Mouse (Mus musculus): Measurements from ENCODE around the gene Ppp1cb. TPM values are rescaled to one million over a fixed set of nuclear protein-coding genes. Genes with fewer than 3 reads are reported as not detected.

The Ppp1cb gene
- polyA plus RNA-seq, 1 experiment from 2014 or later: 159 TPM

DNA sequence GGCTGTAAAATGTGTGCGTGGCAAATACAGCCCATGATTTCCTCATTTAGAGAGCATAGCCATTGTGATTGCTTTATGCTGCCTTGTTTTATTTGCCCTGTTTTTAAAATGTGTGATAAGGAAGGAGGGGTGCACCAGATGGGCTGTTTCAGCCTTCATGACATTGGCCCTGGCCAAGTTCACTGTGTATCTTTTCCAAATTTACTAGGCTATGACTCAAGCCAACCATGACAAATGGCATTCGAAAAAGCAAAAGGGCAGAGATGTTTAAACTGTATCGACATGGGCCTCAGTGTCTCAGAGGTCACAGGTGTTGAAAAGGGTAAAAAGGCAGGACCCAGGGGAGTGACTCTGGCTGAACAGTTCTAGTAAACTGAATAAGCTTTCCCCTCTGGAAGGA lies 17.3 kb upstream of the Ppp1cb start:
- Histone ChIP-seq H3K9me3 (ENCODE audit: low read length) (no peaks in the 10 kb centered on the region), H3K9ac (replicated peaks; ENCODE audit: low read depth) (no peak overlapping the region), H3K4me1 (ENCODE audit: insufficient read depth, low read depth, low read length) (no peaks in the 10 kb centered on the region), H3K4me3 (ENCODE audit: low read depth, low read length) (no peak overlapping the region), H3K4me2 (replicated peaks; ENCODE audit: low read depth, low read length) (no peak overlapping the region), H3K36me3 (ENCODE audit: insufficient read depth, low read length) (no peaks in the 10 kb centered on the region), H3K27me3 (replicated peaks; ENCODE audit: insufficient read depth, low read length) (no peaks in the 10 kb centered on the region), H3K27ac (ENCODE audit: low read length) (no peak overlapping the region)
- peak; percentile 44 for DNase-seq (ENCODE audit: low spot score)
- peak; percentile 43 for ATAC-seq
- TF ChIP-seq EP300 (IDR thresholded peaks at IDR 0.05) (no peak), CTCF (IDR thresholded peaks at IDR 0.05) (no peak)
- 40% methylated on average over 3 of the region's 3 CpGs for WGBS

- no peak overlapping the region for H3K9ac ChIP-seq (replicated peaks; ENCODE audit: low read depth)
- peak; percentile 19 for DNase-seq (ENCODE audit: low spot score)
These were observed 16.6 kb upstream of the Ppp1cb start for GRCm38 (mm10) chr5:32441992-32442575.

DNA sequence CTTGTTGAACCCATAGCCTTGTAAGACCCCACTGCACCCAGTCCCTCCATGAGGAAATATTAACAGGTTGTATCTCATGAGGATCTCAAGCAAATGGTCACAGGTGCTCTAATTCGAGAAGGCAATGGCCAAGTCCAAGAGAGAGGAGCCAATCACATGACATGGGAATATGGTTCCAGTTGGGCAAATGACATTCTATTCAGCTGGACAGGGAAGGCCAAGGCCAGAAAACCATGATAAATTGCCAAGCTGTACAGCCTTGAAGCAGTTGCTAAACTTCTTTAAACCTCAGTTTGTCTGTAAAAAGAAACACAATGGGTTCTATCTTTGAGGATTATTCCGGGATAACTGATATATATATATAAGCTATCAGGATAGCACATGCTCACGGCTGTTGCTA lies 14.7 kb upstream of the Ppp1cb start:
- H3K36me3 ChIP-seq (ENCODE audit: insufficient read depth, low read length): no peaks in the 10 kb centered on the region
- H3K9me3 ChIP-seq (ENCODE audit: low read length): no peaks in the 10 kb centered on the region
- no peak overlapping the region for H3K4me2 ChIP-seq (replicated peaks; ENCODE audit: low read depth, low read length)
- no peak overlapping the region for H3K27ac ChIP-seq (ENCODE audit: low read length)
- H3K4me1 ChIP-seq (ENCODE audit: insufficient read depth, low read depth, low read length): no peaks in the 10 kb centered on the region
- no peak overlapping the region for H3K9ac ChIP-seq (replicated peaks; ENCODE audit: low read depth)
- DNase-seq (ENCODE audit: low spot score) (no peak), ATAC-seq (no peak)
- H3K27me3 ChIP-seq (replicated peaks; ENCODE audit: insufficient read depth, low read length): no peaks in the 10 kb centered on the region
- TF ChIP-seq EP300 (IDR thresholded peaks at IDR 0.05) (no peak), CTCF (IDR thresholded peaks at IDR 0.05) (no peak)
- no peak overlapping the region for H3K4me3 ChIP-seq (ENCODE audit: low read depth, low read length)
- 86% methylated on average over 3 of the region's 3 CpGs for WGBS

More at GRCm38 (mm10) chr5:32441992-32442575, 16.6 kb upstream of the Ppp1cb start:
- no peak overlapping the region for H3K4me2 ChIP-seq (replicated peaks; ENCODE audit: low read depth, low read length)
- no peak for TF ChIP-seq EP300 (IDR thresholded peaks at IDR 0.05)
- TF ChIP-seq CTCF (IDR thresholded peaks at IDR 0.05): no peak
- H3K27me3 ChIP-seq (replicated peaks; ENCODE audit: insufficient read depth, low read length): no peaks in the 10 kb centered on the region
- ATAC-seq: no peak
- no peaks in the 10 kb centered on the region for H3K36me3 ChIP-seq (ENCODE audit: insufficient read depth, low read length)
- no peak overlapping the region for H3K27ac ChIP-seq (ENCODE audit: low read length)
- no peaks in the 10 kb centered on the region for H3K4me1 ChIP-seq (ENCODE audit: insufficient read depth, low read depth, low read length)
- no peak overlapping the region for H3K4me3 ChIP-seq (ENCODE audit: low read depth, low read length)
- H3K9me3 ChIP-seq (ENCODE audit: low read length): no peaks in the 10 kb centered on the region
- 80% methylated on average over 4 of the region's 4 CpGs for WGBS

DNA sequence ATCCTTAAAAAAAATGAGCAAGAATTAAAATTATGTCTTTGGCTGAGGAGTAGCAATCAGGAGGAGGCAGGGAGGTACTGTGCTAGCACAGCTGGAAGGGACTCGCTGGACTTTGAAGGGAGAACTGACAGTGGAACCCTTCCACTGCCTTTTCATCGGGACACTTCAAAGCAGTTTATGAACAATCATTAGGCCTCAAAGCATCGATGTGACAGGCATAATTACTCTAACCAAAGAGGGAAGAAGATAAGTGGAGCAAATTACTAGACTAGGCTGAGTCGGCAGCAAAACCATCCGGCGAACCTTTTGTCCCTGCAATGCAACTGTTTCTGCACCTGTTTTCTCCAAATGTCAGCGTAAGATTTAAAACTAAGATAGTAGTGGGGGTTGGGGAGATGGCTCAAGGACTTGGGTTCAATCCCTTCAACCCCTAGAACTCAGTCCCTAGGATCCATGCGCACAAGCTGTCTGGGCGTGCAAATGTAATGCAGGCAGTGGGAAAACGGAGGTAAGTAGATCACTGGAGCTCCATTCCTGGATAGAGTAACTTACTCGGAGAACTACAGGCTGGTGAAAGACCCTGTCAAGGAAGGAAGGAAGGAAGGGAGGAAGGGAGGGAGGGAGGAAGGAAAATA lies 13.2 kb upstream of the Ppp1cb start:
- H3K36me3 ChIP-seq (ENCODE audit: insufficient read depth, low read length): no peaks in the 10 kb centered on the region
- no peak overlapping the region for H3K9ac ChIP-seq (replicated peaks; ENCODE audit: low read depth)
- DNase-seq (ENCODE audit: low spot score): no peak
- H3K4me1 ChIP-seq (ENCODE audit: insufficient read depth, low read depth, low read length): no peaks in the 10 kb centered on the region
- no peak overlapping the region for H3K27ac ChIP-seq (ENCODE audit: low read length)
- no peak overlapping the region for H3K4me2 ChIP-seq (replicated peaks; ENCODE audit: low read depth, low read length)
- H3K4me3 ChIP-seq (ENCODE audit: low read depth, low read length): no peak overlapping the region
- no peaks in the 10 kb centered on the region for H3K27me3 ChIP-seq (replicated peaks; ENCODE audit: insufficient read depth, low read length)
- H3K9me3 ChIP-seq (ENCODE audit: low read length): no peaks in the 10 kb centered on the region
- WGBS: 66% methylated on average over 11 of the region's 11 CpGs
- TF ChIP-seq EP300 (IDR thresholded peaks at IDR 0.05): no peak
- no peak for TF ChIP-seq CTCF (IDR thresholded peaks at IDR 0.05)
- ATAC-seq: no peak

GRCm38 (mm10) chr5:32446394-32446793 lies 12.2 kb upstream of the Ppp1cb start:
- H3K36me3 ChIP-seq (ENCODE audit: insufficient read depth, low read length): no peaks in the 10 kb centered on the region
- no peak overlapping the region for H3K4me2 ChIP-seq (replicated peaks; ENCODE audit: low read depth, low read length)
- no peak for ATAC-seq

DNA sequence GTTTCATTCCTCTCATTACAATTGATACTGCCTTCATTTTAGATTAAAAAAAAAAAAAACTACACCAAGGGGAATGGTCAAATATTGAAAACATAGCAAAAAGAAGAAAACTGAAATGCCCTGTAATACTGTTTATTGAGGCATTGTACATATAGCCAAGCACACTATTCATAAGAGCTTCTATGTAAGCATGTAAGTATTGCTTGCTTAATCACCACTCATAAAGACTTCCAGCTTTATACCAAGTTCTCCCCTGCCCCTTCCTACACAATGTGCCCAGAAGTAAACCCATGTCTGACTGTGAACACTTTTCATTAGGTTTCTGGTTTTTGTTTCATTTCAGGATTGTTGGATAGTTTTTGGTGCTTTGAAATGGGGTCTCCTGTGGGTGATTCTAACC lies 11.8 kb upstream of the Ppp1cb start:
- Histone ChIP-seq H3K36me3 (ENCODE audit: insufficient read depth, low read length) (no peaks in the 10 kb centered on the region), H3K9me3 (ENCODE audit: low read length) (no peaks in the 10 kb centered on the region), H3K4me1 (ENCODE audit: insufficient read depth, low read depth, low read length) (no peaks in the 10 kb centered on the region), H3K27ac (ENCODE audit: low read length) (no peak overlapping the region), H3K4me3 (ENCODE audit: low read depth, low read length) (no peak overlapping the region), H3K4me2 (replicated peaks; ENCODE audit: low read depth, low read length) (no peak overlapping the region), H3K27me3 (replicated peaks; ENCODE audit: insufficient read depth, low read length) (no peaks in the 10 kb centered on the region), H3K9ac (replicated peaks; ENCODE audit: low read depth) (no peak overlapping the region)
- ATAC-seq (no peak), DNase-seq (ENCODE audit: low spot score) (no peak)
- no peak for TF ChIP-seq CTCF (IDR thresholded peaks at IDR 0.05)
- TF ChIP-seq EP300 (IDR thresholded peaks at IDR 0.05): no peak

More at GRCm38 (mm10) chr5:32446394-32446793, 12.2 kb upstream of the Ppp1cb start:
- no peaks in the 10 kb centered on the region for H3K27me3 ChIP-seq (replicated peaks; ENCODE audit: insufficient read depth, low read length)
- H3K9me3 ChIP-seq (ENCODE audit: low read length): no peaks in the 10 kb centered on the region
- no peak for TF ChIP-seq EP300 (IDR thresholded peaks at IDR 0.05)
- TF ChIP-seq CTCF (IDR thresholded peaks at IDR 0.05): no peak
- 70% methylated on average over 5 of the region's 5 CpGs for WGBS
- H3K4me3 ChIP-seq (ENCODE audit: low read depth, low read length): no peak overlapping the region
- no peak overlapping the region for H3K9ac ChIP-seq (replicated peaks; ENCODE audit: low read depth)
- no peak for DNase-seq (ENCODE audit: low spot score)
- H3K27ac ChIP-seq (ENCODE audit: low read length): no peak overlapping the region
- no peaks in the 10 kb centered on the region for H3K4me1 ChIP-seq (ENCODE audit: insufficient read depth, low read depth, low read length)
